Mouse (Mus musculus) forebrain, embryonic 13.5 days (tissue): ENCODE results near the gene Fer. TPM values are rescaled to one million over a fixed set of nuclear protein-coding genes. Genes with fewer than 3 reads are reported as not detected.
A peak's percentile ranks its signal among the peaks of the same experiment; 100 is the strongest.

Source experiments
- ATAC-seq: fragments of 200-750 bp; cut with Nextera tagmentation; 2 replicates; pipeline ENCODE4 v1.8.0; 2017
- H3K27ac ChIP-seq: fragments of 300-500 bp; sonication (generic); 2 replicates; pipeline ENCODE4 v1.5.1; 2015; ENCODE audit warnings: inconsistent platforms, mild to moderate bottlenecking, moderate library complexity
- H3K27me3 ChIP-seq: fragments of 300-500 bp; sonication (generic); 2 replicates; pipeline ENCODE4 v1.6.1; 2015; ENCODE audit warnings: mild to moderate bottlenecking, inconsistent platforms
- H3K36me3 ChIP-seq: fragments of 300-500 bp; sonication (generic); 2 replicates; pipeline ENCODE4 v1.6.1; 2015; ENCODE audit warnings: mild to moderate bottlenecking, inconsistent platforms; ENCODE audit not compliant: poor library complexity, severe bottlenecking
- H3K4me1 ChIP-seq: fragments of 300-500 bp; sonication (generic); 2 replicates; pipeline ENCODE4 v1.6.1; 2015; ENCODE audit warnings: inconsistent platforms
- H3K4me2 ChIP-seq: fragments of 300-500 bp; sonication (generic); 2 replicates; pipeline ENCODE4 v1.6.1; 2015; ENCODE audit warnings: inconsistent platforms, mild to moderate bottlenecking, moderate library complexity
- H3K4me3 ChIP-seq: fragments of 300-500 bp; sonication (generic); 2 replicates; pipeline ENCODE4 v1.5.1; 2015; ENCODE audit warnings: mild to moderate bottlenecking, inconsistent platforms
- H3K9ac ChIP-seq: fragments of 300-500 bp; sonication (generic); 2 replicates; pipeline ENCODE4 v1.6.1; 2015; ENCODE audit warnings: mild to moderate bottlenecking, inconsistent platforms
- H3K9me3 ChIP-seq: fragments of 300-500 bp; sonication (generic); replicated peaks from 2 replicates; pipeline ENCODE4 v1.6.1; 2016; ENCODE audit warnings: inconsistent platforms
- WGBS: fragments of 180-500 bp; shearing (Covaris S2); methylation state at CpG from one replicate; pipeline ENCODE4 v1.1.7; 2015; 5-methylcytosine and 5-hydroxymethylcytosine counted together
- polyA plus RNA-seq: library from polyadenylated mRNA; unstranded; fragments of >200 nt; fragmentation: Nextera tagmentation; extraction: Ambion mirVana; gene quantifications from 2 replicates; pipeline ENCODE4 v1.2.1, GENCODE M21; 2015

The Fer gene
- polyA plus RNA-seq, 1 experiment from 2014 or later, result 30.0 TPM

DNA sequence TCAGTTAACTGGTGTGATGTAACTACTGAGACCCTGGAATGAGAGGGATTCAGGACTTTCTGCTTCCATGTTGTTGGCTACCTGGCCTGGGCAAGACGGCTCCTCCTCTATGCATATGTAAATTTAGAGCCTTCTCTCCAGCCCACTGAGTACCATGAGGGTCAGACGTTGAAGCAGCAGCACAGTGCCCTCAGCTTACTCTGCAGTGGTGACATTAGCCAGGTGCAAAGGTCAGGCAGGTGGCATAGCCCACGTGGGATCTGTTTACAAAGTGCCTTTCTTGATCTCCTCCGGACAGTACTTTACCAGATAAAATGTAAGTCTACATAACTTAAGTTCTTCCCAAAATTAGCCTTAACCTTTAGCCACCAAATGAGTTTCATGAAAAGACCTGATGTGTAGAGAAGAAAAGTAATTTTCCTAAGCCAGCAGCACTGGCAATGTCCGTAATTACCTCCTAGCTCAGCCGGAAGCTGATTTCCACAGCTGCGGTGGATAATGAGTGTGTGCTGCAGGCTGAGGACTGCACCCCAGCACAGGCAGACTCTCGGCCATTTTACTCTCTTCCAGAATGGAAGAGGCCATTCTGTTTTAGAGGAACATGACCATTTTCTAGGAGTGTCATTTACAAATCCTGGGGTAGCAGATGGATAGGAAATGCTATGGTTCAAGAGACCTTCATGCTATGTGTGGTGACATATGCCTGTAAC lies 273.2 kb downstream of the Fer start:
- H3K4me2 ChIP-seq, result no peak overlapping the region
- H3K9ac ChIP-seq, result no peak overlapping the region
- peaks cover 6% of the 10 kb centered on the region for H3K4me1 ChIP-seq
- H3K4me3 ChIP-seq, result no peak overlapping the region
- no peak; the same call in 1 of the 2 replicates for ATAC-seq
- no peaks in the 10 kb centered on the region for H3K9me3 ChIP-seq
- H3K36me3 ChIP-seq, result peaks cover 26% of the 10 kb centered on the region
- H3K27ac ChIP-seq, result no peak overlapping the region
- H3K27me3 ChIP-seq, result no peaks in the 10 kb centered on the region
- 54% methylated on average over 8 of the region's 8 CpGs for WGBS

DNA sequence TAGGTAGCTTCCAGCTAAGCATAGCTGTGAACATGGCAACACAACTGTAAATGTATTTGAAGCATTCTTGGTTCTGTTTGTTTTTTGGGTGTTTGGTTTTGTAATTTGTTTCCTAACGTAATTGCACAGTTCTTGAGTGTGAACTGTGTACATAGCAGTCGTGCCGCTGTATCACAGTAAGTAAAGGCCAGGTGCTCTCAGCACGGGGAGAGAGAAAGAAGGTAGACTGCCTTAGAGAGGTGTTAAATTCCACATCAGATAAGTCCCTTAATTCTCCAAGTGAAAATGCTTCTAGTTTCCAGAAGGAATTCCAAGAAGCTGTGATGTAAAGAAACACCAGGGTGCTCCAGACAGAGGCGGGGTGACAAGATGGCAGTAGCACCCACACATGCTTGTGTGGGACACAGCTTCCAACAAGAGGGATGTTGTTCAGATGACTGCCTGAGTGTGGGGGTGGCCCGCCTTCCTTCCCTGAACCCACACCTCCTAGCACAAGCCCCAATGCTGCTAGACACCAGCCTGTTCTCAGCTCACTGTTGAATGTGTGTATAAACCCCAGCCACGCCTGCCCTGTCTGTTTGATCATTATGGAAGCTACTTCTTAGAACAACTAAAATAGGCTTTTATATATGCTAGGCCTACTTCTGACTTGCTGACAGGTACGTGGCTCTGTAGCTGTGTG lies 275.3 kb downstream of the Fer start:
- WGBS, result 90% methylated on average over 8 of the region's 8 CpGs
- peaks cover 26% of the 10 kb centered on the region for H3K36me3 ChIP-seq
- no peaks in the 10 kb centered on the region for H3K9me3 ChIP-seq
- no peak overlapping the region for H3K27ac ChIP-seq
- ATAC-seq, result no peak
- H3K4me1 ChIP-seq, result peaks cover 6% of the 10 kb centered on the region
- H3K27me3 ChIP-seq, result no peaks in the 10 kb centered on the region
- no peak overlapping the region for H3K4me3 ChIP-seq
- no peak overlapping the region for H3K4me2 ChIP-seq
- no peak overlapping the region for H3K9ac ChIP-seq

- ATAC-seq, result no peak
- Histone ChIP-seq H3K9ac (no peak overlapping the region), H3K27ac (no peak overlapping the region), H3K9me3 (no peaks in the 10 kb centered on the region), H3K4me2 (no peak overlapping the region), H3K4me3 (no peak overlapping the region), H3K4me1 (peaks cover 6% of the 10 kb centered on the region), H3K27me3 (no peaks in the 10 kb centered on the region), H3K36me3 (peaks cover 26% of the 10 kb centered on the region)
- 92% methylated on average over 11 of the region's 11 CpGs for WGBS
Observed at GRCm38 (mm10) chr17:64139231-64139915, 276.5 kb downstream of the Fer start.

- 81% methylated on average over 18 of the region's 18 CpGs for WGBS
- H3K27ac ChIP-seq, result peak overlapping the region; percentile 57
- no peaks in the 10 kb centered on the region for H3K9me3 ChIP-seq
- peaks cover 6% of the 10 kb centered on the region for H3K4me1 ChIP-seq
- H3K4me2 ChIP-seq, result no peak overlapping the region
- ATAC-seq, result peak; percentile 61
- no peaks in the 10 kb centered on the region for H3K27me3 ChIP-seq
- peaks cover 26% of the 10 kb centered on the region for H3K36me3 ChIP-seq
- H3K4me3 ChIP-seq, result no peak overlapping the region
- H3K9ac ChIP-seq, result no peak overlapping the region
Observed at GRCm38 (mm10) chr17:64140063-64140850, 277.4 kb downstream of the Fer start.

DNA sequence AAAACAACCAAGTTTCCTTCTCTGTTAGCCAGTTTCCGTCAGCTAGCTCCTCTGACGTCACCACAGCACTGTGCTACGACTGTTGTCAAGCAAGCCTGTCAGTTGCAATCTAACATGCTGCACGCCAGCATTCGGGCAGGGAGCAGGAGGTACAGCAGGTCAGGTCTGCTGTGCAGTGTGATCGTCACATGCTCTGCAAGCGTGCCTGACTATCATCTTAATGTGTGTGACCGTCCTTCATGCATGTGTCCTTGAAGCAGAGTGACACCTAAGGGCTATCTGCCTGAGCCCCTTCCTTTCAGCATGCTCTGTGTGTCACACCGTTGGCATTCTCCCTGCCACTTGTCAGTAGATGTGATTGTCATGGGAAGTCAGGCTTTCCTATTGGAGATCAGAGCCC lies 279.0 kb downstream of the Fer start:
- peaks cover 26% of the 10 kb centered on the region for H3K36me3 ChIP-seq
- peaks cover 6% of the 10 kb centered on the region; the same call in 1 of the 2 replicates for H3K4me1 ChIP-seq
- 82% methylated on average over 9 of the region's 9 CpGs for WGBS
- H3K27me3 ChIP-seq, result no peaks in the 10 kb centered on the region
- no peaks in the 10 kb centered on the region for H3K9me3 ChIP-seq
- ATAC-seq, result no peak
- H3K9ac ChIP-seq, result no peak overlapping the region
- no peak overlapping the region for H3K4me2 ChIP-seq
- H3K4me3 ChIP-seq, result no peak overlapping the region
- no peak overlapping the region for H3K27ac ChIP-seq

DNA sequence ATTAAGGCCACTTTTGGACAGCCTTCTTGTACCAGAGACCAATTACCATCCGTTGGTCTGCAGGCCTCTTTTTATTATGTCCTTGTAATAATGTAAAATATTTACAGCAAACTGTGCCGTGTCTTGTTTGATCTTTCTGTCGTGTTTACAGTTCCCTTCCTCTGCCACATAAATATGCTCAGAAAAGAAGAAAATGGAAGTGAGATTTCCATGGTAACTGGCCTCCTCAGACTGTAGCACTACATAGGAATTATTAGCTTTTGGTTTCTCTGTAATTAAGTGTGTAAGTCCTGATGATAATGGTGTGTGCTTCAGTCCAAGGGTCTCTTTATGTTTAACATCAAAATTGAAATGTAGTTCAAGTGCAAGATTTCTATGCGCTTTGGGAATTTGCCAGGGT lies 283.5 kb downstream of the Fer start:
- H3K4me3 ChIP-seq, result no peak overlapping the region
- no peak overlapping the region for H3K4me2 ChIP-seq
- H3K9me3 ChIP-seq, result 0 out of 2 replicates have a peak, but pooled peaks cover 5% of the 10 kb centered on the region
- H3K36me3 ChIP-seq, result peaks cover 13% of the 10 kb centered on the region; the same call in 1 of the 2 replicates
- no peak overlapping the region for H3K27ac ChIP-seq
- no peak for ATAC-seq
- H3K27me3 ChIP-seq, result no peaks in the 10 kb centered on the region
- H3K4me1 ChIP-seq, result no peaks in the 10 kb centered on the region
- no peak overlapping the region for H3K9ac ChIP-seq
- WGBS, result 68% methylated on average over 4 of the region's 4 CpGs

DNA sequence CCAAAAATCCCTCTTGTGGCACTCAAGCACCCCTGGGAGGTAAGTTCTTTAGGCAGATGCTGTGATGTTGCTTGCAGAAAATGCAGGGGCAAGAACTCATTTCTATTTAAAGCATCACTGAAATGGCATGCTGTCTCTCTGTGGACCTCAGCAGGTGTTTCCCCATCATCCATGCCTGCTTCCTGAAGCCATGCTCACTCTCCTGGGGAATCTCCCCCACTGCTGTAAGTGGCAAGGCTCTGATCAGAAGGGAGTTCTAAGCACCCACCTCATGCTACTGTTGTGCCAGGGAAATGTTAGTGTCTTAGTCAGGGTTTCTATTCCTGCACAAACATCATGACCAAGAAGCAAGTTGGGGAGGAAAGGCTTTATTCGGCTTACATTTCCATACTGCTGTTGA lies 287.9 kb downstream of the Fer start:
- Histone ChIP-seq H3K27me3 (no peaks in the 10 kb centered on the region), H3K27ac (no peak overlapping the region), H3K4me2 (no peak overlapping the region), H3K4me1 (no peaks in the 10 kb centered on the region), H3K9me3 (0 out of 2 replicates have a peak, but pooled peaks cover 5% of the 10 kb centered on the region), H3K4me3 (no peak overlapping the region), H3K36me3 (peaks cover 13% of the 10 kb centered on the region; the same call in 1 of the 2 replicates), H3K9ac (no peak overlapping the region)
- 88% methylated on average over 1 of the region's 1 CpGs for WGBS
- ATAC-seq, result no peak

GRCm38 (mm10) chr17:64167731-64168130 lies 304.9 kb downstream of the Fer start:
- no peaks in the 10 kb centered on the region for H3K27me3 ChIP-seq
- no peaks in the 10 kb centered on the region for H3K9me3 ChIP-seq
- H3K4me1 ChIP-seq, result no peaks in the 10 kb centered on the region
- ATAC-seq, result no peak
- H3K9ac ChIP-seq, result no peak overlapping the region
- whole genome bisulfite sequencing, result 93% methylated on average over 5 of the region's 5 CpGs
- H3K4me3 ChIP-seq, result no peak overlapping the region
- H3K4me2 ChIP-seq, result no peak overlapping the region
- no peak overlapping the region for H3K27ac ChIP-seq
- H3K36me3 ChIP-seq, result no peaks in the 10 kb centered on the region

- H3K36me3 ChIP-seq, result no peaks in the 10 kb centered on the region
- 81% methylated on average over 5 of the region's 5 CpGs for WGBS
- no peaks in the 10 kb centered on the region for H3K4me1 ChIP-seq
- H3K9me3 ChIP-seq, result no peaks in the 10 kb centered on the region
- H3K9ac ChIP-seq, result no peak overlapping the region
- no peak overlapping the region for H3K27ac ChIP-seq
- no peaks in the 10 kb centered on the region for H3K27me3 ChIP-seq
- ATAC-seq, result no peak
- no peak overlapping the region for H3K4me3 ChIP-seq
- no peak overlapping the region for H3K4me2 ChIP-seq
Observed at GRCm38 (mm10) chr17:64170019-64170418, 307.2 kb downstream of the Fer start.

DNA sequence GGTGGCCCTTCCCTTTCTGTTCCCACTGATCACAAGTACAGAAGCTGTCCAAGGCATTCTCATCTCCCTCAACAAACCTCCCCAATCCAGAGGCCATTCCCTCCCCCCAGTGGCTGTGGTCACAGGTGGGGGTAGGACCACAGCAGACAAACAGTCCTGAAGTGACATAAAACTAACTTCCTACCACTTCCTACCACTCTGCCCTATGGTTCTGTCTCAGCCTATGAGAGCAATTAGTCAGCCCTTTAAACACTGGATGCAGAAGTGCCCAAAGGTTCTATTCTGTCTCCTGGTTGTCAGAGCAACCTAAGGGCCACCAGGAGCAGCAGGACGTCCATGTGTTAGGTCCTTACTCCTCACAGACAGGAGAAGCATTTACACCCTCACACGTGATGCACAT lies 309.6 kb downstream of the Fer start:
- WGBS, result 73% methylated on average over 2 of the region's 2 CpGs
- no peak overlapping the region for H3K4me2 ChIP-seq
- H3K9me3 ChIP-seq, result no peaks in the 10 kb centered on the region
- no peaks in the 10 kb centered on the region for H3K36me3 ChIP-seq
- no peak overlapping the region for H3K27ac ChIP-seq
- H3K27me3 ChIP-seq, result no peaks in the 10 kb centered on the region
- ATAC-seq, result no peak
- no peak overlapping the region for H3K4me3 ChIP-seq
- H3K9ac ChIP-seq, result no peak overlapping the region
- H3K4me1 ChIP-seq, result no peaks in the 10 kb centered on the region

- no peak overlapping the region for H3K4me2 ChIP-seq
Observed at GRCm38 (mm10) chr17:64180546-64180945, 317.7 kb downstream of the Fer start.

More at GRCm38 (mm10) chr17:64180546-64180945, 317.7 kb downstream of the Fer start:
- Histone ChIP-seq H3K9ac (no peak overlapping the region), H3K9me3 (no peaks in the 10 kb centered on the region), H3K27ac (no peak overlapping the region), H3K4me1 (peaks cover 11% of the 10 kb centered on the region; the same call in 1 of the 2 replicates), H3K36me3 (no peaks in the 10 kb centered on the region), H3K4me3 (no peak overlapping the region), H3K27me3 (no peaks in the 10 kb centered on the region)
- 76% methylated on average over 5 of the region's 5 CpGs for WGBS
- ATAC-seq, result no peak
